Mouse (Mus musculus) liver, embryonic 14.5 days (tissue): ENCODE measurements around the gene Sox6. TPM values are rescaled to one million over a fixed set of nuclear protein-coding genes. Genes with fewer than 3 reads are reported as not detected.

Experiments used
- ATAC-seq: fragments of 200-750 bp; cut with Nextera tagmentation; 2 replicates; pipeline ENCODE4 v1.8.0; 2017; ENCODE audit warnings: moderate number of reproducible peaks, mild to moderate bottlenecking, moderate library complexity; ENCODE audit not compliant: insufficient read depth
- DNase-seq, 3 experiments: peaks; one replicate each; pipeline ENCODE4 v3.0.0-alpha.2; 2012 to 2013; ENCODE audit warnings: low read depth in 3 of 3, low spot score in 3 of 3
- H3K27ac ChIP-seq: fragments of 300-500 bp; sonication (generic); 2 replicates; pipeline ENCODE4 v1.5.1; 2014; ENCODE audit warnings: moderate library complexity, mild to moderate bottlenecking, control low read depth, inconsistent platforms
- H3K27me3 ChIP-seq: fragments of 300-500 bp; sonication (generic); 2 replicates; pipeline ENCODE4 v1.6.1; 2014; ENCODE audit warnings: mild to moderate bottlenecking, low read length, moderate library complexity; ENCODE audit not compliant: control insufficient read depth, insufficient read depth
- H3K36me3 ChIP-seq: fragments of 300-500 bp; sonication (generic); replicated peaks from 2 replicates; pipeline ENCODE4 v1.6.1; 2014; ENCODE audit warnings: low read depth; ENCODE audit not compliant: control insufficient read depth, insufficient read depth
- H3K4me1 ChIP-seq, 2 experiments: fragments of 200-500 bp in 1 of 2; fragments of 300-500 bp in 1 of 2; sonication (generic) in 1 of 2; replicated peaks; 2 replicates each; pipeline ENCODE4 v1.6.1; 2012 to 2014; ENCODE audit warnings: antibody characterized with exemption in 1 of 2, inconsistent platforms in 1 of 2, low read length in 1 of 2; ENCODE audit not compliant: control insufficient read depth in 2 of 2, insufficient read depth in 2 of 2
- H3K4me2 ChIP-seq: fragments of 300-500 bp; sonication (generic); 2 replicates; pipeline ENCODE4 v1.6.1; 2014; ENCODE audit warnings: low read depth, mild to moderate bottlenecking, control low read depth, moderate library complexity
- H3K4me3 ChIP-seq, 2 experiments: fragments of 200-500 bp in 1 of 2; fragments of 300-500 bp in 1 of 2; sonication (generic) in 1 of 2; 2 replicates each; pipeline ENCODE4 v1.5.1; 2012 to 2014; ENCODE audit warnings: low read depth in 2 of 2, low read length in 2 of 2, mild to moderate bottlenecking in 2 of 2, control low read depth in 1 of 2, inconsistent platforms in 1 of 2, moderate library complexity in 1 of 2; ENCODE audit not compliant: insufficient read depth in 1 of 2
- H3K9ac ChIP-seq: fragments of 300-500 bp; sonication (generic); replicated peaks from 2 replicates; pipeline ENCODE4 v1.6.1; 2014; ENCODE audit warnings: mild to moderate bottlenecking, control low read depth, moderate library complexity
- H3K9me3 ChIP-seq: fragments of 300-500 bp; sonication (generic); 2 replicates; pipeline ENCODE4 v1.6.1; 2016; ENCODE audit warnings: low read length, mixed read lengths; ENCODE audit not compliant: control insufficient read depth
- CTCF ChIP-seq: IDR thresholded peaks from 2 replicates; pipeline ENCODE4 v1.5.1; 2016; ENCODE audit warnings: antibody characterized with exemption, low read depth, control low read depth
- EP300 ChIP-seq: IDR thresholded peaks from 2 replicates; pipeline ENCODE4 v1.6.1; 2016; ENCODE audit warnings: antibody characterized with exemption, low read depth
- WGBS: fragments of 180-500 bp; shearing (Covaris S2); extraction: QIAGEN DNeasy Blood & Tissue Kit; methylation state at CpG from one replicate; pipeline ENCODE4 v1.1.7; 2014; ENCODE audit not compliant: insufficient replicate concordance; 5-methylcytosine and 5-hydroxymethylcytosine counted together
- polyA plus RNA-seq, 2 experiments: library from polyadenylated mRNA; depleted of rRNA in 1 of 2; stranded (reverse) in 1 of 2; unstranded in 1 of 2; fragments of >200 nt; fragmentation: Nextera tagmentation in 1 of 2; extraction: Ambion mirVana in 1 of 2; gene quantifications; 2 replicates each; pipeline versions ENCODE4 v1.2.1 to v1.2.3; 2012 to 2014

Gene Sox6
- polyA plus RNA-seq, 2 experiments, result 15.9 to 64.0 TPM

GRCm38 (mm10) chr7:115630691-115631090 is 407.9 kb downstream of the Sox6 start:
- Histone ChIP-seq H3K27me3 (no peaks in the 10 kb centered on the region), H3K36me3 (no peaks in the 10 kb centered on the region), H3K4me1 (peaks cover 0 to 2% of the 10 kb centered on the region in 2 experiments; a peak in 1 of 4 replicates), H3K27ac (no peak overlapping the region), H3K9me3 (no peaks in the 10 kb centered on the region), H3K4me3 (no peak overlapping the region), H3K9ac (no peak overlapping the region), H3K4me2 (no peak overlapping the region)
- ATAC-seq, result no peak
- no peak for DNase-seq
- 88% methylated on average over 3 of the region's 3 CpGs for WGBS
- no peak for TF ChIP-seq EP300
- TF ChIP-seq CTCF, result no peak

- Histone ChIP-seq H3K27ac (no peak overlapping the region), H3K9ac (no peak overlapping the region), H3K9me3 (no peaks in the 10 kb centered on the region), H3K36me3 (no peaks in the 10 kb centered on the region), H3K27me3 (no peaks in the 10 kb centered on the region), H3K4me2 (no peak overlapping the region), H3K4me1 (peaks cover 3 to 5% of the 10 kb centered on the region in 2 experiments; a peak in 1 of 4 replicates), H3K4me3 (no peak overlapping the region)
- TF ChIP-seq CTCF (no peak), EP300 (no peak)
- DNase-seq, result no peak
- ATAC-seq, result no peak
- WGBS, result 82% methylated on average over 4 of the region's 4 CpGs
Observed at GRCm38 (mm10) chr7:115630287-115630686, 408.3 kb downstream of the Sox6 start.

- no peak for DNase-seq
- Histone ChIP-seq H3K4me1 (peaks cover 4 to 9% of the 10 kb centered on the region in 2 experiments; a peak in 2 of 4 replicates), H3K4me2 (no peak overlapping the region), H3K27me3 (no peaks in the 10 kb centered on the region), H3K27ac (no peak overlapping the region), H3K36me3 (no peaks in the 10 kb centered on the region), H3K4me3 (no peak overlapping the region), H3K9me3 (no peaks in the 10 kb centered on the region), H3K9ac (no peak overlapping the region)
- ATAC-seq, result no peak
- TF ChIP-seq CTCF, result no peak
- TF ChIP-seq EP300, result no peak
- WGBS, result 93% methylated on average over 1 of the region's 1 CpGs
Observed at GRCm38 (mm10) chr7:115628766-115629165, 409.8 kb downstream of the Sox6 start.

- DNase-seq, result no peak
Observed at GRCm38 (mm10) chr7:115625956-115626355, 412.6 kb downstream of the Sox6 start.

GRCm38 (mm10) chr7:115624907-115625552 is 413.6 kb downstream of the Sox6 start:
- DNase-seq, result no peak
- 68% methylated on average over 8 of the region's 8 CpGs for WGBS
- no peak for ATAC-seq
- Histone ChIP-seq H3K9me3 (no peaks in the 10 kb centered on the region), H3K36me3 (no peaks in the 10 kb centered on the region), H3K27me3 (no peaks in the 10 kb centered on the region), H3K4me2 (no peak overlapping the region), H3K27ac (no peak overlapping the region), H3K4me1 (peaks cover 4 to 9% of the 10 kb centered on the region in 2 experiments; a peak in 2 of 4 replicates), H3K4me3 (no peak overlapping the region), H3K9ac (no peak overlapping the region)
- TF ChIP-seq EP300, result no peak
- TF ChIP-seq CTCF, result no peak

More at GRCm38 (mm10) chr7:115625956-115626355, 412.6 kb downstream of the Sox6 start:
- 68% methylated on average over 4 of the region's 4 CpGs for WGBS
- no peak overlapping the region for H3K9ac ChIP-seq
- no peak overlapping the region for H3K27ac ChIP-seq
- no peak for ATAC-seq
- peaks cover 4 to 9% of the 10 kb centered on the region in 2 experiments; a peak in 2 of 4 replicates for H3K4me1 ChIP-seq
- H3K27me3 ChIP-seq, result no peaks in the 10 kb centered on the region
- H3K4me2 ChIP-seq, result no peak overlapping the region
- TF ChIP-seq CTCF, result no peak
- no peak for TF ChIP-seq EP300
- H3K9me3 ChIP-seq, result no peaks in the 10 kb centered on the region
- no peak overlapping the region for H3K4me3 ChIP-seq
- H3K36me3 ChIP-seq, result no peaks in the 10 kb centered on the region
